Mouse (Mus musculus): Measurements from ENCODE around the gene Tbc1d15. TPM values are rescaled to one million over a fixed set of nuclear protein-coding genes. Genes with fewer than 3 reads are reported as not detected.

The Tbc1d15 gene
- polyA plus RNA-seq, 1 experiment from 2014 or later, result 74.4 TPM

- WGBS, result 21% methylated on average over 9 of the region's 9 CpGs
- Histone ChIP-seq H3K4me2 (no peak overlapping the region), H3K27me3 (ENCODE audit: insufficient read depth, low read length) (no peaks in the 10 kb centered on the region)
Observed at GRCm38 (mm10) chr10:115169410-115169809, 81.9 kb downstream of the Tbc1d15 start.

DNA sequence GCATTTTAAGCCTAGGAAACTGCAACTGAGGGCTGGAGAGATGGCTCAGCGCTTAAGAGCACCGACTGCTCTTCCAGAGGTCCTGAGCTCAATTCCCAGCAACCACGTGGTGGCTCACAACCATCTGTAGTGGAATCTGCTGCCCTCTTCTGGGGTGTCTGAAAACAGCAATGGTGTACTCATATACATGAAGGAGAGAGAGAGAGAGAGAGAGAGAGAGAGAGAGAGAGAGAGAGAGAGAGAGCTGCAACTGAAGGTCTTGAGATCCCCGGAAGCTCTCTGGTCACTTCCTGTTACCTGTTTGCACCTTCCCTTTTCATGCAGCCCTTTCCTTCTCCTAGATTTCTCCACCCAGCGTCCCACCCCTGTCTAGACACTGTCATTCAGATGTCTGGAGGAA lies 91.0 kb downstream of the Tbc1d15 start:
- Histone ChIP-seq H3K4me2 (no peak overlapping the region), H3K27ac (ENCODE audit: low read depth) (no peak overlapping the region), H3K36me3 (ENCODE audit: insufficient read depth) (no peaks in the 10 kb centered on the region), H3K4me1 (ENCODE audit: insufficient read depth) (no peaks in the 10 kb centered on the region), H3K4me3 (ENCODE audit: low read depth, low read length) (no peak overlapping the region), H3K9ac (no peak overlapping the region), H3K9me3 (ENCODE audit: low read depth, low read length) (no peaks in the 10 kb centered on the region), H3K27me3 (ENCODE audit: insufficient read depth, low read length) (no peaks in the 10 kb centered on the region)
- no peak for TF ChIP-seq CTCF (IDR thresholded peaks at IDR 0.05; ENCODE audit: low read depth)
- no peak for ATAC-seq (ENCODE audit: insufficient read depth)
- WGBS, result 76% methylated on average over 5 of the region's 5 CpGs
- DNase-seq, result no peak

More at GRCm38 (mm10) chr10:115169410-115169809, 81.9 kb downstream of the Tbc1d15 start:
- no peak for DNase-seq
- H3K9me3 ChIP-seq (ENCODE audit: low read depth, low read length), result no peaks in the 10 kb centered on the region
- no peaks in the 10 kb centered on the region for H3K36me3 ChIP-seq (ENCODE audit: insufficient read depth)
- H3K4me1 ChIP-seq (ENCODE audit: insufficient read depth), result no peaks in the 10 kb centered on the region
- H3K4me3 ChIP-seq (ENCODE audit: low read depth, low read length), result no peak overlapping the region
- TF ChIP-seq CTCF (IDR thresholded peaks at IDR 0.05; ENCODE audit: low read depth), result no peak
- H3K27ac ChIP-seq (ENCODE audit: low read depth), result no peak overlapping the region
- ATAC-seq (ENCODE audit: insufficient read depth), result no peak
- no peak overlapping the region for H3K9ac ChIP-seq

Other genes starting within 250 kb of the Tbc1d15 start
- 0.09 TPM in 1 of 2 replicates, not detected in the other for gene Tph2, start 66.4 kb downstream of the Tbc1d15 start, polyA plus RNA-seq (2014; fragmentation: Nextera tagmentation; extraction: Ambion mirVana)
- 7.3 and 7.4 TPM in 2 replicates for gene Rab21, start 64.1 kb upstream of the Tbc1d15 start, polyA plus RNA-seq (2014; fragmentation: Nextera tagmentation; extraction: Ambion mirVana)
- gene Tmem19, start 111.0 kb upstream of the Tbc1d15 start, polyA plus RNA-seq (2014; fragmentation: Nextera tagmentation; extraction: Ambion mirVana), result 28.5 and 30.1 TPM in 2 replicates
- gene Thap2, start 133.0 kb upstream of the Tbc1d15 start, polyA plus RNA-seq (2014; fragmentation: Nextera tagmentation; extraction: Ambion mirVana), result 17.3 and 19.0 TPM in 2 replicates
- 22.7 and 23.1 TPM in 2 replicates for gene Zfc3h1, start 133.5 kb upstream of the Tbc1d15 start, polyA plus RNA-seq (2014; fragmentation: Nextera tagmentation; extraction: Ambion mirVana)

Data from lung, embryonic 14.5 days (tissue).